26 mouse cellular contexts compared by ENCODE assay signal in the genomic region with DNA sequence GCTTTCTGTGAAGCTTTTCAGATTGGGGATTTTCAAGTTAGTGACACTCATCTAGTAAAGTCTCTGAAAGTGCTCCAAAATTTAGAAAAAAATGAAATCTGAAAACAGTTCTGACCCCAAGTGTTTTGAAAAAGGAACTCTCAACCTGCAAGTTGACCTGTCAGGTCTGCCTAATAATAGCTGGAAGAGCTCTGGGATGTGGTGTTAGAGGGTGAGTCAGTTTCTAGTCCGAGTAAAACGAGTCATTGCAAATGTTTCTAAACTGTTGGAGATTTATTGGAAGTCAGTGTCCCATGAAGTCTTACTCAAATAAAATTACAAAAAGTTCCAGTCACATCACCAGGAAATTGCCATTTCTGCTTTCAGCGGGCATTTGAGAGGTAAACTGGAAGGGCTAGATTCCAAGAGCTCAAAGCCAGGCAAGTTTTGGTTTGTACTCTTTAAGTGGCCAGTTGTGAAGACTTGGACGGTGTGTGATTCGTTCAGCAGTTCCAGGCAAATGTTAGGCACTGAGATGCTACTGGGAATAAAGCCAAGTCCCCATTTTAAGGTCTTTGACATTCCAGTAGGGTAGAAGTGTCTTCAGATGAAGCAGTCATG. TPM values are rescaled to one million over a fixed set of nuclear protein-coding genes. Genes with fewer than 3 reads are reported as not detected.
DNase-seq lines count a peak whose midpoint lies in the region; ATAC-seq and TF ChIP-seq lines count a peak whose summit lies in the region.
"Had no signal": no experiment of that assay in that cellular context is flagged by ENCODE, and none has a peak within 500 bp of the region (broad histone marks: within the 10 kb centered on the region; RNA-seq: fewer than 3 reads in every experiment).

No protein-coding gene starts in this region.

- H3K4me2 ChIP-seq in midbrain, postnatal 0 days (ENCODE audit: low read depth, low read length, poor library complexity, severe bottlenecking), result no peak overlapping the region
- H3K4me2 ChIP-seq: embryonic facial prominence, embryonic 15.5 days; heart, embryonic 15.5 days; hindbrain, embryonic 15.5 days; intestine, embryonic 15.5 days; liver, embryonic 12.5 days; neural tube, embryonic 12.5 days had no signal

- H3K4me3 ChIP-seq in kidney, adult 2 months (ENCODE audit: insufficient read depth, low read depth, low read length), result no peak overlapping the region
- H3K4me3 ChIP-seq in midbrain, postnatal 0 days (ENCODE audit: low read depth, low read length), result no peak overlapping the region
- H3K4me3 ChIP-seq in midbrain, embryonic 10.5 days, result no peak overlapping the region
- H3K4me3 ChIP-seq: embryonic facial prominence, embryonic 15.5 days; heart, embryonic 15.5 days; hindbrain, embryonic 15.5 days; intestine, embryonic 15.5 days; liver, embryonic 12.5 days; neural tube, embryonic 12.5 days had no signal

- H3K27me3 ChIP-seq in kidney, adult 2 months (replicated peaks; ENCODE audit: control insufficient read depth, insufficient read depth, low read length), result no peaks in the 10 kb centered on the region
- H3K27me3 ChIP-seq in midbrain, postnatal 0 days (ENCODE audit: insufficient read depth, low read length), result no peaks in the 10 kb centered on the region
- no peaks in the 10 kb centered on the region for H3K27me3 ChIP-seq in midbrain, embryonic 10.5 days (ENCODE audit: low read depth, poor library complexity, severe bottlenecking)
- H3K27me3 ChIP-seq: embryonic facial prominence, embryonic 15.5 days; heart, embryonic 15.5 days; hindbrain, embryonic 15.5 days; intestine, embryonic 15.5 days; liver, embryonic 12.5 days; neural tube, embryonic 12.5 days had no signal

- no peak overlapping the region for H3K9ac ChIP-seq in midbrain, postnatal 0 days (replicated peaks; ENCODE audit: low read length, poor library complexity, severe bottlenecking)
- H3K9ac ChIP-seq: embryonic facial prominence, embryonic 15.5 days; heart, embryonic 15.5 days; hindbrain, embryonic 15.5 days; intestine, embryonic 15.5 days; liver, embryonic 12.5 days; neural tube, embryonic 12.5 days had no signal

- H3K9me3 ChIP-seq in midbrain, postnatal 0 days (ENCODE audit: low read length), result no peaks in the 10 kb centered on the region
- no peaks in the 10 kb centered on the region for H3K9me3 ChIP-seq in midbrain, embryonic 10.5 days (replicated peaks)
- H3K9me3 ChIP-seq: embryonic facial prominence, embryonic 15.5 days; heart, embryonic 15.5 days; hindbrain, embryonic 15.5 days; intestine, embryonic 15.5 days; liver, embryonic 12.5 days; neural tube, embryonic 12.5 days had no signal

- TF ChIP-seq POLR2A in kidney, adult 2 months (IDR thresholded peaks at IDR 0.05; ENCODE audit: low read depth, low read length), result no peak

- no peak for ATAC-seq in midbrain, postnatal 0 days (ENCODE audit: low FRiP score)
- ATAC-seq: forebrain, embryonic 14.5 days; intestine, embryonic 15.5 days; liver, embryonic 12.5 days had no signal

- H3K4me1 ChIP-seq in kidney, adult 2 months (ENCODE audit: control insufficient read depth, insufficient read depth, low read length), result peaks cover 14% of the 10 kb centered on the region
- peaks cover 10% of the 10 kb centered on the region for H3K4me1 ChIP-seq in midbrain, postnatal 0 days (ENCODE audit: insufficient read depth, low read length)
- peaks cover 22% of the 10 kb centered on the region for H3K4me1 ChIP-seq in midbrain, embryonic 10.5 days

- no peak for TF ChIP-seq CTCF in kidney, adult 2 months (conservative IDR thresholded peaks at IDR 0.05; ENCODE audit: insufficient read depth, insufficient read length, low read depth, low read length)
- TF ChIP-seq CTCF in midbrain, postnatal 0 days (IDR thresholded peaks at IDR 0.05), result no peak

- no peak overlapping the region for H3K27ac ChIP-seq in kidney, adult 2 months (ENCODE audit: insufficient read depth, low read depth, low read length)
- H3K27ac ChIP-seq in midbrain, postnatal 0 days (ENCODE audit: low read depth, low read length), result no peak overlapping the region
- H3K27ac ChIP-seq in midbrain, embryonic 10.5 days (replicated peaks), result no peak overlapping the region
- H3K27ac ChIP-seq: embryonic facial prominence, embryonic 15.5 days; heart, embryonic 15.5 days; hindbrain, embryonic 15.5 days; intestine, embryonic 15.5 days; liver, embryonic 12.5 days; neural tube, embryonic 12.5 days had no signal

- H3K36me3 ChIP-seq in kidney, adult 2 months (ENCODE audit: control insufficient read depth, insufficient read depth, low read length), result no peaks in the 10 kb centered on the region
- no peaks in the 10 kb centered on the region for H3K36me3 ChIP-seq in midbrain, postnatal 0 days (ENCODE audit: insufficient read depth, low read length)
- H3K36me3 ChIP-seq in midbrain, embryonic 10.5 days, result no peaks in the 10 kb centered on the region
- H3K36me3 ChIP-seq: embryonic facial prominence, embryonic 15.5 days; heart, embryonic 15.5 days; hindbrain, embryonic 15.5 days; intestine, embryonic 15.5 days; liver, embryonic 12.5 days; neural tube, embryonic 12.5 days had no signal

- WGBS in kidney, adult 2 months, result 28% methylated on average over 5 of the region's 5 CpGs
- WGBS in midbrain, postnatal 0 days, result 78% methylated on average over 5 of the region's 5 CpGs
- 91% methylated on average over 5 of the region's 5 CpGs for whole genome bisulfite sequencing in midbrain, embryonic 10.5 days

- DNase-seq in kidney, adult 2 months, result peak; percentile 5
- DNase-seq in kidney, postnatal 36 days, result no peak
- peak; percentile 8 for DNase-seq in midbrain, postnatal 0 days (ENCODE audit: low spot score)
- no peak for DNase-seq in midbrain, embryonic 10.5 days (ENCODE audit: low spot score)
- DNase-seq in adipocyte (ENCODE audit: low spot score), result peak; percentile 44
- no peak for DNase-seq in spleen, postnatal 4 days (ENCODE audit: low spot score in 2 of 2)
- DNase-seq in gastrocnemius, adult 8-10 months (ENCODE audit: low spot score in 2 of 2), result no peak
- DNase-seq: adrenal gland, postnatal 10 days; cerebellum, adult 8-10 months; cerebellum, postnatal 36 days; embryo, embryonic 11 days; gastrocnemius, postnatal 14 days; heart, postnatal 4 days; kidney, postnatal 25 days; layer of hippocampus, postnatal 36 days; lung, adult 2 months; midbrain, embryonic 14.5 days; right cerebral cortex, postnatal 14 days; thymus, postnatal 25 days had no signal

RNA-seq across cellular contexts. Expression of a gene that starts 3.3 kb away (rescaled TPM):
- 47.3 and 49.4 TPM in 2 replicates for polyA plus RNA-seq in kidney, adult 2 months (2012; rRNA removed)
- total RNA-seq in midbrain, postnatal 0 days (2014; rRNA removed), result 101 and 121 TPM in 2 replicates
- polyA plus RNA-seq in midbrain, postnatal 0 days (2015; fragmentation: Nextera tagmentation; extraction: Ambion mirVana), result 73.5 and 83.0 TPM in 2 replicates
- polyA plus RNA-seq in midbrain, embryonic 10.5 days (2016; fragmentation: Nextera tagmentation; extraction: Ambion mirVana), result 93.4 and 103 TPM in 2 replicates
- 10 to 100 TPM; 68.3 to 83.0 (median 78.6) TPM for total RNA-seq in gastrocnemius, adult 8-10 months (2022)

RNA-seq across cellular contexts. Expression of a gene that starts 36.9 kb away (rescaled TPM):
- 5.6 and 7.1 TPM in 2 replicates for polyA plus RNA-seq in kidney, adult 2 months (2012; rRNA removed)
- 105 and 117 TPM in 2 replicates for total RNA-seq in midbrain, postnatal 0 days (2014; rRNA removed)
- 62.3 and 68.3 TPM in 2 replicates for polyA plus RNA-seq in midbrain, postnatal 0 days (2015; fragmentation: Nextera tagmentation; extraction: Ambion mirVana)
- polyA plus RNA-seq in midbrain, embryonic 10.5 days (2016; fragmentation: Nextera tagmentation; extraction: Ambion mirVana), result 32.3 and 35.9 TPM in 2 replicates
- total RNA-seq in gastrocnemius, adult 8-10 months (2022), result 1 to 10 TPM; 1.3 to 1.9 (median 1.6) TPM

Comparison
In these comparisons a context has a peak if more than half of its experiments do, and no peak if none do; other contexts are left out.
1. DNase-seq: peak in kidney, adult 2 months (single experiment), midbrain, postnatal 0 days (single experiment) and adipocyte (single experiment); none in kidney, postnatal 36 days (0 of 2), midbrain, embryonic 10.5 days (single experiment), spleen, postnatal 4 days (0 of 2) and gastrocnemius, adult 8-10 months (0 of 2).